Mouse (Mus musculus) induced T-regulatory cell, adult 2 months (primary cell): ENCODE results near the gene Pip5k1b.

Experiments used
- DNase-seq: peaks from one replicate; pipeline ENCODE4 v3.0.0-alpha.2; 2012; ENCODE audit warnings: low read depth

The Pip5k1b gene

DNA sequence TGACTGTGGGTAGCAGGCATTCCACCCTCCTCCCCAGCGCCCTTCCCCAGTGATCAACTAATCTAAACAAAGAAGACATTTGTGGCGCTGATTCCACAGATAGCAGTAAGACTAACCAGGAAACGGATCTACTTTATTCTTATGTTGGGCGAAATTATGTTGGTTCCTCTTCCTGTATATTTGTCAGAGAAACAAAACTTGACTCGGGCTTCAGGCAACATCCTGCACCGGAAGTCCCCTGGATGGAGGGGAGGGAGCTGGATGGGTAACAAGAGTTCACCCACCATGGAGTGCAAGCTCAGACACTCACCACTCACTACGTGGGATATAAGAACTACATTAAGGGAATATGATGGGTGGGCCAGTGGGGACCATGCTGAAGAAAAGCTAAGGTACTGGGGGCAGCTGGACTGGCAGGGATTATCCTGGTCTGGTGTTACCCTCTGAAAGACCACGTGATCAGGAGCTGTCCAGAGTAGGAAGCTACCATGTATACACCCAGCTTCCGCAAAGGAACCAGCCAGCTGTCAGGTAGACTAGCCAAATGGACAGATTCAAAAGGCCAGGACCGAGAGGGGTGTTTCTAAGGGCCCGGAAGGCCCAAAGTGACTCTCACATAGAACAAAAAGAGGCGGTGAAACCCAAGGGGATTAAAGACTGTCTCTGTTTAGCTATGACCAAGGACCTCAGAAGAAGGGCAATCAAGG lies 219.1 kb downstream of the Pip5k1b start:
- DNase-seq = no peak

DNA sequence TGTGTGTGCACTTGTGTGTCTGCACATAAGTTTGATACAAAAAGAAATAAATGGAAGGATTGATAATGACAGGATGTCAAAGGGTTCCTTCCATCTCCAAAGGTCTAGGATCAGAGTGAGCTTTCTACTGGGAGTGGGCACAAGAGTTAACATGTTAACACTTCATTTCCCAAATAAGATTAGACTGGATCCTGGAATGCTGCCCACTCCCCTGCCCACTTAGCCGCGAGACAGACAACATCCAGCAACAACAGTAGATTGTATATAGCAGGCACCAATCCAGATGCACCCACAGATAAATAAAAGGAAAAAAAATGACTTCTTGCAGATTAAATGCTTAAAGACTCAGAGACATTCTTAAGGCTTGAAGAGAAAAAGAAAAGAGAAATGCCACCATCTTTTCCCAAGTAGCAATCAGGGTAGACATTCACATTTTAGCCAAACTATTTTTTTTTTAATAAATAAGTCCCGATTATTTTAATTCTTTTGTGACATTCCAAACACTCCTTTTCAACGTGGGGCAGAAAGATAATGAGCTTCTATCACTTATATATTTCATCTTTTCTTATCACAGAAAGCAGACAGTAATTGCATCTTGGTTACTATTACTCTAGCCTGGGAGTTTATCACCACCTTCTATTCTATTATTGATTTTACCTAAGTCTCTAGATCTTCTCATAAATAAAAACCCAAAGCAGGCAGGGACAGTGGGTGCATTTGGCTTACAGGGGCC lies 219.9 kb downstream of the Pip5k1b start:
- DNase-seq = no peak

DNA sequence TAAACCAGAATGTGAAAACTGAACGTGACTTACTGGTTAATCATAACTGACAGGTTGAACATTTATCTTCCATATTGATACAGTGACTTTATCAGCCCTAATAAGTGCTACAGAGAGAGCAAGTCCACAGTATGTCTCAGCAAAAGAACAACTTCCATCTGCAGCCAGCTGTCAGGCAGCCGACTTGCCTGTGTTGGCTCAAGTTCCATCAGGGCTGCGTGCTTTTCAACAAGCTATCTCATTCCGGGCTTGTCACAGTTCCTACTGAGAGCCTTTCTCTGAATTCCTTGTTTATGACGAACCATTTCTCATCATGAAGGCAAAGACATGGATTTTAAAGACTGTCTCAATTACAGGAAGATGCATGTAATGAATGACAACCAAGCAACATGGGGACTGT lies 222.7 kb downstream of the Pip5k1b start:
- no peak for DNase-seq

DNA sequence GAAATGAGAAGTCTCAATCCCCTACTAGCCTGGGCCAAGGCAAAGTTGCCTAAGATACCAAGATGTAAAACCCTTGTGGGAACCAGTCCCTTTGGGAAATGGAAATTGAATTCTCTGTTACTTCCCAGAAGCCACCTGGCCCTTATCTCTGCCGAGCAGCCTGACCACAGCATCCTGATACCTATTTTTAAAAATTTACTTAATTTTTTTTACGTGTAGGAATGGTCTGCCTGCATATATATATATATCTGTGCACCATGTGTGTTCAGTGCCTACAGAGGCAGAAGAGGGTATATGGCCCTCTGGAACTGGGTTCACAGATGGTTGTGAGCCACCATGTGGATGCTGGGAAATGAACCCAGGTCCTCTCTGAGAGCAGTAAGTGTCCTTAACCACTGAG lies 224.4 kb downstream of the Pip5k1b start:
- DNase-seq = no peak

DNA sequence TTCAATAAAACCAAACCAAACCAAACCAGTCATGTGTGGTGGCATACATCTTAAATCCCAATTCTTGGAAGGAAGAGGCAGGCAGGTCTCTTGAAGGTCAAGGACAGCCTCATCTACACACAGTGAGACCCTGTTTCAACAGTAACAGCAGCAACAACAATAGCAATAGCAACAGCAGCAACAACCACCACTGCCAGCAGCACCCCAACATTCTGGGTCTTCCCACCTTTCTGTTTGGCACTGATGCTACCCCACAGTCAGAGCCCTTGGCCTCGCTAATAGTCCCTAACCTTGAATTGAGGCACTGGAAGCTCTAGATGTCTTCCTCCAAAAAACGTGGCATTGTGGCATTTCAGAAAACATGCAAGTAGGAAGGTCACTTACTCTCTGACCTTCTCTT lies 225.3 kb downstream of the Pip5k1b start:
- DNase-seq = no peak

DNA sequence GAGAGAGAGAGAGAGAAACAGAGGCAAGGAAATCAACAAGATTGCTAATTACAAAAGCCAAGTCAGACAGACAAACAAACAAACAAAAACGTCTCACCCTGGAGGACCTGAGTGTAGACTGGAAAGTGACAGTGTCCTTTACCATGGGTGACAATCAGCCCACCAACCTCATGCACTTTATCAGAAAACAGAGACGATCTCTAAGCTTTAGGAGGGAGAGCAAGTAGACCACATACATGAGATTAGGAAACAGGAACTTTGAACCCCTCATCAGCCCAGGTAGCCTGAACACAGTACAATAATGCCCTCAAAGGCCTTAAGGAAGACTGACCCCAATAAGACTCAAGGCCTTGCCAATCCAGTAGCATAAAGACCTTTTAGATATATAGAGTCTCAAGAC lies 227.8 kb downstream of the Pip5k1b start:
- no peak for DNase-seq

DNA sequence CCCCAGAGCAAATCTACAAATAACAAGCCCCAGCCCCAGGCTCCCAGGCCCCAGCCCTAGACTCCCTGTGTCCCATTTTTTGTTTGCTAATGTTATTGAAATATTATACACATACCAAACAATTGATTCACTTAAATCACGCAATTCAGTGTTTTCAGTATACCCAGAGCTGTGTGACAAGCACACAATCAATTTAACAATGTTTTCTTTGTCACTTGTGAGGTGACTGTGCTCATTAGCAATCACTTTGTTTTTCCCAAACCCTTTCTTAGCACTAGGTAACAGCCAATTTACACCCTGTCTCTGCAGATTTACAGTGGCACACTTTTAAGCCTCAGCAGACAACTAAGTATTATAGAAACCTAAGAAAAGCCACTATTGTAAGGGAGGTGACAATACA lies 228.7 kb downstream of the Pip5k1b start:
- DNase-seq = no peak

DNA sequence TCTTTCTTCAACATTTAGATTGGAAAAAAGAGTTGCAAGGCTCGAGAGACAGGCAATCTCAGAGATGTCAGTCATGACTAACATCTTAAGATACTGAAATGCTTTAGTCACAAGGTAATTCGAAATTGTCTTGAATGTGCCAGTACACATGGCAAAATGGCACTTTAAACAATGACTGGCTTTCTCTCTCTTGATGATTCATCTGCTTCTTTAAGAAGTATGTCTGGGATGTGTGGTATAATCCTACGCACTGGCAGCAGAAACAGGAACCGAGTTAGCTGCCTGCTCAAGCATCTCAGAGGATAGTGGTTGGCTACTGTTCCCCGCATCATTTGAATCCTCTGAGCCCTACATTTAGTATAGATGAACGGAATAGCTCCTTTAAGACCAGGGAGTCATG lies 230.0 kb downstream of the Pip5k1b start:
- no peak for DNase-seq

DNA sequence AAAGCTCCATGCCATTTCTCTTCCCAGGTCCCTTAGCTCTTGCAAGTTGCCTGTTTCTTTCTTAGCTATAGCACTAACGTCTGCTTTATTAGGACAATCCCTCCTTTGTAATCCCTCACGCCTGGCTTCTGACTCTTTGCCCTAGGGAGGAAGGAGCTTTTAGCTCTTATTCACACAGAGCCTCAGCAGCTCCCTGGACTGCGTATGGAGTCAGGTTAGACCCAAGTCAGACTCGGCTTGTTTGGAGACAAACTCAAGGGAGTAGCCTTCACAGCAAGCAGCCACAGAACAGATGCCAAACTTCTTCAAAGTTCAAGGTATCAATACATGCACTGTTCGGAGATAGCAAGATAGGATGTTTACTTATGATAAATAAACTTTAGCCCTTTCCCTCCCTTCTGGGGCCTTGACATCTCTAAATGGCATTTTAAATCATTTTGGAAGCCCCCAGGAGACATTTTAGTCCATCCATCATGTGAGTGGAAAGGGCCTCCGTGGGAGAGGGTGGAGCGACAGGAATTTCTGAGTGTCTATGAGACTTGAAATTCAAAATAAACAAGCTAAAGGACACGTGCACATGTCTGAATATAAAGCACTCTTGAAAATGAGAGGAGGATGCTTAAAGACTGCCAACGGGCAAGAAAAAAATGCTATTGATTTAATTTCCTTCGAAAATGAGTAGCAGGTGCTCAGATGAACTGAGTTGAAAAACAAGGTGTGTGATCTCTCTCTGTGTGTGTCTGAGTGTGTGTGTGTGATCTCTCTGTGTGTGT lies 231.6 kb downstream of the Pip5k1b start:
- DNase-seq = no peak

DNA sequence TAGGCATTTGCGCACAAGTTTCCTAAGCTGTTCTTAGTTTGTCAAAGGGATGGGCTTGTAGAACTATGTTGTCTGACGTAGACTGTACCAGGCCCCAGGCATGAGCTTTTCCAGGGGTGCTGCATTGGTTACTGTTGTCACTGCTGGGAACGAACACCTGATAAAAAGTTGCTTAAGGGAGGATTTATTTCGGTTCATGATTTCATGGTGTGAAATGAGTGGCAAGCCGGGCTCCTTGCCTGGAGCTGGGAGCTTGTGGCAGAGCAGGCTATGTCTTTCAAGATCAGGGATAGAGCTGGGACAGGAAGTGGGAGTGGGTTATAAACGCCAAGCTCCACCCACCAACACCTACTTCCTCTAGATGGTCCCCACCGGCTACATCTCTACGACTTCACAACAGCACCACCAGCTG lies 233.8 kb downstream of the Pip5k1b start:
- no peak for DNase-seq

DNA sequence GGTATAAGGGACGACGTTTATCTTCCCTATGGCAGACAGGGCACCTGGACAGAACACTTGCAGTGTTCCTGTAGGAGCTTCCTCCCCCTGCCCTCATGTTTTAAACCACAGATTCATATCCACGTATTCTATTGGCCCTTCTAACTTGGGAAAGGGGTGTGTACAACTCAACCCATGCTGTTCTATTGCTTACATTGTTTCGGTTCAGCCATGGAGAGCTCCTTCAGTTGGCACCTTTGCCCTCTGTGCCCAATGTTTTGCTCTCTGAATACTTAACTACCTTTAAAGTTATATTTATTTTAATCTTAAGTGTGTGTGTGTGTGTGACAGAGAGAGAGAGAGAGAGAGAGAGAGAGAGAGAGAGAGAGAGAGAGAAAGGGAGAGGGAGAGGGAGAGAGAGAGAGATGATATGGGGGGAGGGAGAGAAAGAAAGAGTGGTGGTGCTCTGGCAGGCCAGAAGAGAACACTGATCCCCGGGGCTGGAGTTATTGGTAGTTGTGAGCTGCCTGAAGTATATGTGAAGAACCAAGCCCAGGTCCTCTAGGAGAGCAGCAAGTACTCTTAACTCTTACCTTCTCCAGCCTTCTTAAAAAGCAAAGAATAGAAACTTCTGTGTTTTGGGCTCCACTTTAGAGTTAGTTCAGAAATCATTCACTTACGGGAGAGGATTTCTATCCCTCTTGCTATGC lies 234.3 kb downstream of the Pip5k1b start:
- no peak for DNase-seq

DNA sequence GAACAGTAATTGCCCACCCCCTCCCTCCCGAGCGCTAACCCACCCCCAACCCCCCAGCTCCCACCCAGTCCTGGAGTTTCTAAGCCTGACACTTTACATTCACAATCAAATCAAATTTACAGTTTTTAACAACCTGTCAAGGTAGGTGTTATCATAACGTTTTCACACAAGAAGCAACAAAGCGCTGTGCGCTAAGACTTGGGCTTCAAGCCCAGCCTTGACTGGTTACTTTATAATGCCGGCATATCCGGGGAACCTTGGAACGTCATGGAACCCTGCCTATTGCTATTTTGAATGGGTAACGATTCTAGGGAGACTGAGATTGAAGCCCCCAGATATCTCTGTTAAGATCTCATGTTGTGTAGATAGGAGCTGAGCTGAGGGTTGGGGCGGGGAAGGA lies 237.5 kb downstream of the Pip5k1b start:
- no peak for DNase-seq

DNA sequence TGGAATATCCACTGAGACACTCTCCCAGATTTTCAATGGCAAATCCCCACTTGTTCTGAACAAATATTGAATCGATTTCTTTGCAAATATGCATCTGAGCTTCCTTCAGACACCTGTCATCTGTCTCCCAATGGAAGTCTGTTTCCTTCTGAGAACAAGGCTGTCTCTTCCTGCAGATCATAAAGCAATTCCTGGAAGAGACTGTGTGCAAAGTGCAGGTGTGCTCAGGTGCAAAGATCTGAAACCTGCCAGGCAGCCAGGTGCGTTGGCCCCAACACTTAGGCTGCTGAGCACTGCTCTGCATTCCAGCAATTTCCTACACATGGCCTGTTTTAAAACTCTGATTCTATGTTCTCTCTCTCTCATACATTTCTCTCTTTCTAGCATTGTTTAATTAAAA lies 237.9 kb downstream of the Pip5k1b start:
- no peak for DNase-seq

DNA sequence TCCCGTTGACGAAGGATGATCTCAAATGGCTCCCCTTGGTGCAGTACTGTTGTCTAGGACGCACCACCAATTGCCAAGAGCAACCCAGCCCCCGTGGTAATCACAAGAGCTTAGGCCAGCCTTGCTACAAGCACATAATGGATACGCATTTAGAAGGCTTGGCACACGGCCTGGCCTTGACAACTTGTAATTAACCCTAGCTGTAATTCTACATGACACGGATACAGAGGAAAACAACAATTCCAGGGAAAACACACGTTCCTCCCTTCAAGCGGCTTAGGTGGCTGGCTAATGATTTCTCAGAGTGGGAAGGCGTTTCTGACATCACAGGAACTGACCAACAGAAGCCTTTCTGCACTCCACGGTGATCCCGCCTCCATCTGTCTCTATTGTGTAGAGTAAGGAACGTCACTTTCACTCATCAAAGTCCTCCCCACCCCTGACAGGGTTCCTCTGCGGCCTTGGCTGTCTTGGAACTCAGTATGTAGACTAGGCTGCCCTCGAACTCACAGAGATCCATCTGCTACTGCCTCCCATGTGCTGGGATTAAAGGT lies 238.6 kb downstream of the Pip5k1b start:
- DNase-seq = no peak

DNA sequence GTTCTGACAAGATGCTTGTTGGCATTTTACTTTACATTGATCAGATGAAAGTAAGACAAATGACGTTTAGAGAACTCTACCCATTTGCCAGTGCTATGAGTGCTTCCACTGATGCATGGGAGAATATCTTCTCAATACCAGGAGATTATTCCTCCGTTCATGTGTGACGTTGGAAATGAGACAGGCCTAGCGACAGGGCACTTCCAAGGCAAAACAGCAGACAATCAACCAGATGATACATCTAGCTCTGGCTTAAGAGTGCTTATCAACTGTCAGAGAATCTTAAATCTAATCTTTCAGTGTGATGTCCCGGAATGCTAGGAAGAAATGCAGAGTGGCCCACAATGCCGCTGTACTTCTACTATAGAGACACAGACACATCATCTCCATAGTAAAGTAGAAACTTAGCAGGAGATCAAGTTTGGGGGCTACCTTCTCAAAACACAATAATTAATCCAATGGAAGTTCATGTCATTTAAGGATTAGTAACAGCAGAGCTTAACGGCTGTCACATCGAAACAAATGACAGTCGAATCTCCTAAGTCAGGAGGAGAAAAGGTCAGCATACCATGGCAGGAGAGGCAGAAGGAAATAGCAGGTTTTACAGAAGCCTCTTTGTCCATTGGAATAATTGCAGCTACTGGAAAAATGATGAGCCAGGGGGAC lies 239.5 kb downstream of the Pip5k1b start:
- no peak for DNase-seq

DNA sequence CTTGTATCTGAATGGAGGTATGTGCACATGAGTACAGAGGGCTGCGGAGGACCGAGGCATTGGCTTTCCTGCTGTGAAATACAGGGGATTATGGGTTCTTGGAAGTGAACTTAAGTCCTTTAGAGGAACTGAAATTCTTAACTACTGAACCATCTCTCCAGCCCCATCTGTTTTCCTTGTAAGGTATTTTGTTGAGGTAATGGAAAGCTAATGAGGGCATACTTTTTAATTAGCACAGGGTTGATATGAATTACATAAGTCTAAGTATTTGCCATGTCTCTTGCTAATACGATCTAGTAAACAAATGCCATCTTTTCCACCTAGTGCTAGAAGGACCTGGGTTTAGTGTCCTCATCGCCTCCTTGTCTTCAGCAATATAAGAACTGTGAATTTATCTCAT lies 240.4 kb downstream of the Pip5k1b start:
- no peak for DNase-seq

DNA sequence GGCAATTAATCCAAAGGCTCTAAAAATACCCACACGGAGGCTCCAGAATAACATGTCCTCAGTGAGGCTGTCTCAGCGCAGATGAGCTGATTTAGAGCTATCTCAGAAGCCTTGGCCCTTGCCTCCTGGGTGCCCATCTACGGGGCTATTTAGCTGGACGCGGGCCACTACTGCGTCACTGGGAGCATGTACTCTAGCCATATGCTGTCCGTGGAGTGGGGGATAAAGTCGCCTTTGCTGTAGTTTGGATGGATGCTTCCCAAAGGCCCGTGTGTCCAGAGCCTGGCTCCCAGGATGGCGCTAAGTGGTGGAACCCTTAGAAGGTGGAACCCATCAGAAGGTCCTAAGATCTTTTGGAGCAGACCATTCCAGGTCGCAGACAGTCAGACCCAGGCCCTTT lies 241.0 kb downstream of the Pip5k1b start:
- DNase-seq = no peak

DNA sequence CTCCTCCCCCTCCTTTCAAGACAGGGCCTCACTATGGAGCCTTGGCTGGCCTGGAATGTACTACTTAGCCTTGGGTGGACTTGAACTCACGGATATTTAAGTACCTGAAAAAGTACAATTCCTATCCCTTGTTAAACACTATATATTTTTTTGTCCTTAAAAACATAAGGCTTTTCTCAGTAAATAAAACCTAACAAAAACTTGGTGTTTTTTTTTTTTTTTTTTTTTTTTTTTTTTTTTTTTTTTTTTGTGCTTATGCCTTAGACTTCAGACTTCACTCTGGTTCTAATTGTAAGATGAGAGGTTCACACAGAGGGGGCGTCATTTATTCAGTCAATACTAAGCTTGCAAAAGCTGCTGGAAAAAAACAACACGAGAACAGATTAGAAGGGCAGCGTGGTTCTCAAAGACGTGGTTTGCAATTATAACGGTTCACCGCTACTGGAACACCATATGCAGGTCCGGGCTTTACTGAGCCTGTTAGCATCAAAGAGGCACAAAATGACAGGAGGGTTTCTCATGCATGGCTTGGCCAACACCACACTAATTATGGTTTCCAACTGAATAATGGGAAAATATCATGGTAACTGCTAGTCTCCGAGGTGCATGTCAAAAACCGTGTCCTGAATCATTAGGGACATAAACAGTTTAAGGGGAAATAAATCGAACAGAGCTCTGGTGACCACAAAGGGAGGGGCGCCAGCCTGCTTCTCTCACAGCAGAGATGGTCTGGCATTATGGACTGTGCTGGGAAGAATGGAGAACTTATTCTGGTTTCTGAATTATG lies 242.9 kb downstream of the Pip5k1b start:
- DNase-seq = no peak

DNA sequence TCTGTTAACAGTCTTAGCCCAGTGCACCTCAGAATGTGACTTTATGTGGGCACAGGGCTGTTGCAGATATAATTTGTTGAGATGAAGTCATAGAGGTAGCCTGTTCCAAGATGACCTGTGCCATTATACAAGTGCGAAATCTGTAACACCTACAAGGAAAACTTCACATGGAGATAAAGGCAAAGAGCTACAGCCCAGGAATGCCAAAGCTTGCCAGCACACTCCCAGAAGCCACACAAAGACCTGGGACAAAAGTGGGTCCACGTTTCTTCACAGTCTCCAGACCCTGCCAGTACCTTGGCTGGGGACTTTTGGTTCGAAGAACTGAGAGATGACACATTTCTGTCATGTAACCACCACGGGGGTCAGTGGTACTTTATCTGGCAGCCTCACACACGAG lies 243.6 kb downstream of the Pip5k1b start:
- DNase-seq = no peak

DNA sequence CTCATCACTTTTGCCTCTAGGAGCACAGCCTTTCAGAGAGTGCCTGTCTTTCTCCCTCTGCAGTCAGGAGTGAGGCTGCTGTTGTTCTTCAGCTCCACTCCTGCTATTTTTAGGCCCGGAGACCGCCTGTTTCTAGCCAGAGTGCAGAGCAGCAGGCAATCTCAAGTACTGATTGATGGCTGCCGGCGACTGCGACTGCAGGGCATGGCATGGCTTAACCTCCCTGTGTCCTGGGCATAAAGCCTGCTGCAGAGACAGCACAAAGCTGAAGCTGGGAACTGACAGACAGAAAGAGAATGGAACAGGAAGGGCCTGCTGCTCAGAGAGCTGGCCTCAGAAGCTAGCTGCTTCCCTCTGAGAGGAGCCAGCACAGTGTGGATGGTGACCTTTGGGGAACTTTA lies 247.4 kb downstream of the Pip5k1b start:
- DNase-seq = no peak
